Mouse (Mus musculus): ENCODE measurements around the gene Lpar1. TPM values are rescaled to one million over a fixed set of nuclear protein-coding genes. Genes with fewer than 3 reads are reported as not detected.

Gene Lpar1
- polyA plus RNA-seq, 1 experiment from 2014 or later, result 15.9 TPM

DNA sequence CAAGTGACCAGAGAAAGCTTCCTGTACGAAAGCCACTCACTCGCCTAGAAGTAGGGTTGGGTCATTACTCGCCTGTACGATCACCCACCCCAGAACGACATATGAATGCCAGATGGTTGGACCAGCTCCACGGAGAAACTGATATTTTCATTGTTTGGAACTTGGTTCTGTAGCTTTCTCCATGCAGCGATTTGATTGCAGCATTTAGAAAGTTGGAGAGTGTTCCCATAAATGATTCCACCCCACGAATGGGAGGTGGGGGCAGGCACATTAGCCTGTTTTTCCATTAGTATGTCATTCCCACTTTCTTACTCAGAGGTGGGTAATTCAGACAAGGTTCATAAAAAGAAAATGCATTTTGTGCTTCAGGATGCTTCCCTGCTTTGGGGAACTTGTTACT is 14.8 kb upstream of the Lpar1 start:
- Histone ChIP-seq H3K27ac (replicated peaks) (no peak overlapping the region), H3K27me3 (replicated peaks) (no peaks in the 10 kb centered on the region), H3K9me3 (replicated peaks) (no peaks in the 10 kb centered on the region), H3K36me3 (no peaks in the 10 kb centered on the region), H3K4me3 (replicated peaks) (no peak overlapping the region), H3K9ac (replicated peaks) (no peak overlapping the region), H3K4me2 (no peak overlapping the region), H3K4me1 (no peaks in the 10 kb centered on the region)
- ATAC-seq (ENCODE audit: low FRiP score), result no peak
- WGBS, result 84% methylated on average over 8 of the region's 8 CpGs

DNA sequence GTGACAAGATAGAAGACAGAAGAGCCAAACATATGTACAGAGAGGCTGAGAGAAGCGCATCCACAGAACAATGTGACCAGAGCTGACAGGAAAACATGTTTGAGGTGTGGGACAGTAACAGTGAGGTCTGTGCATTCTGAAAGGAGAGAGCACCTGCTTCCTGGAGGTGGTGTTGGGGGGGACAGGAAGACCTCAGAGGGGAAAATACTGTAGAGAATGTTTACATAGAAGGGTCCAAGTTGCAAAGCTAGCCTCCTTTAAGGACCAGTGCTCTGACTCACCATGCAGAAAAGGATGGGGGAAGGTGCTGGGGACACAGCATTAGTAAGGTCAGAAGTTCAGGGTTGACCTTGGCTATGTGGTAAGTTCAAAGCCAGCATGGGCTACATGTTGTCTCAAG is 9.1 kb upstream of the Lpar1 start:
- H3K27me3 ChIP-seq (replicated peaks), result no peaks in the 10 kb centered on the region
- H3K9ac ChIP-seq (replicated peaks), result no peak overlapping the region
- no peak overlapping the region for H3K27ac ChIP-seq (replicated peaks)
- H3K4me1 ChIP-seq, result no peaks in the 10 kb centered on the region
- H3K9me3 ChIP-seq (replicated peaks), result no peaks in the 10 kb centered on the region
- 91% methylated on average over 1 of the region's 1 CpGs for WGBS
- no peak overlapping the region for H3K4me3 ChIP-seq (replicated peaks)
- no peaks in the 10 kb centered on the region for H3K36me3 ChIP-seq
- no peak for ATAC-seq (ENCODE audit: low FRiP score)
- no peak overlapping the region for H3K4me2 ChIP-seq

GRCm38 (mm10) chr4:58557001-58557400 is 3.3 kb upstream of the Lpar1 start:
- Histone ChIP-seq H3K27me3 (replicated peaks) (peaks cover 9% of the 10 kb centered on the region), H3K4me1 (peaks cover 20% of the 10 kb centered on the region), H3K9ac (replicated peaks) (no peak overlapping the region), H3K4me3 (replicated peaks) (no peak overlapping the region), H3K36me3 (no peaks in the 10 kb centered on the region), H3K9me3 (replicated peaks) (no peaks in the 10 kb centered on the region), H3K4me2 (no peak overlapping the region), H3K27ac (replicated peaks) (no peak overlapping the region)
- ATAC-seq (ENCODE audit: low FRiP score), result no peak
- WGBS, result 90% methylated on average over 3 of the region's 3 CpGs

DNA sequence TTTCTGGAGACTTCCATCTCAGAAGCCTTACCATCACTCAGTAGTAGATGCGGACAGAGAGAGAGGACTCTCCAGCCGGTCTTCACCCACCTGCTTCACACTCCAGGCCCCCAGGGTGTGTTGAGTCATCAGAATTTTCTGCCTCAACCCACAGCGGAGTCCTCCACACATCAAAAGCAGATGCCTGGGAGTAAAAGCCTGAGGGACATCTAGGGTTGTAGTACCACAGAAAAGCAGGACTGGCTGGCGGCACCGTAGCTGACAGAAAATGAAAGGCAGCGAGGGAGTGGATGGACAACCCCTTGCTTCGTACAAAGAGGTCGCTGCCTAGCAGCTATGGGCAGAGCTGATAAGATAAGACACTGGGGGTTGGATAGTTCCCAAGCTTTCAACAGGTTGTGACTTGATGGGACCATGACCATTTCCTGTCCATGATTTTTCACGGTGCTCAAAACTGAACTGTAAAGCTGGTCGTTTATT is 701 bp upstream of the Lpar1 start:
- ATAC-seq (ENCODE audit: low FRiP score), result no peak

GRCm38 (mm10) chr4:58552731-58553630 is 717 bp downstream of the Lpar1 start:
- peaks cover 20% of the 10 kb centered on the region for H3K4me1 ChIP-seq
- ATAC-seq (ENCODE audit: low FRiP score), result peak; percentile 94
- under 1% methylated on average over 71 of the region's 71 CpGs for WGBS
- H3K27ac ChIP-seq (replicated peaks), result peak overlapping the region; percentile 61
- H3K36me3 ChIP-seq, result no peaks in the 10 kb centered on the region
- H3K27me3 ChIP-seq (replicated peaks), result peaks cover 16% of the 10 kb centered on the region
- H3K9ac ChIP-seq (replicated peaks), result peak overlapping the region; percentile 63
- H3K4me3 ChIP-seq (replicated peaks), result peak overlapping the region; percentile 75
- peak overlapping the region; percentile 99 for H3K4me2 ChIP-seq
- no peaks in the 10 kb centered on the region for H3K9me3 ChIP-seq (replicated peaks)

More for the DNA sequence above, 701 bp upstream of the Lpar1 start:
- Histone ChIP-seq H3K36me3 (no peaks in the 10 kb centered on the region), H3K4me3 (replicated peaks) (no peak overlapping the region), H3K4me1 (peaks cover 20% of the 10 kb centered on the region), H3K4me2 (peak overlapping the region; percentile 99), H3K9ac (replicated peaks) (no peak overlapping the region), H3K27me3 (replicated peaks) (peaks cover 16% of the 10 kb centered on the region), H3K27ac (replicated peaks) (no peak overlapping the region), H3K9me3 (replicated peaks) (no peaks in the 10 kb centered on the region)
- 39% methylated on average over 10 of the region's 10 CpGs for WGBS

GRCm38 (mm10) chr4:58552229-58552628 is 1.5 kb downstream of the Lpar1 start:
- Histone ChIP-seq H3K4me2 (peak overlapping the region; percentile 99), H3K4me3 (replicated peaks) (peak overlapping the region; percentile 75), H3K9ac (replicated peaks) (no peak overlapping the region), H3K9me3 (replicated peaks) (no peaks in the 10 kb centered on the region), H3K27me3 (replicated peaks) (peaks cover 16% of the 10 kb centered on the region), H3K4me1 (peaks cover 20% of the 10 kb centered on the region), H3K27ac (replicated peaks) (no peak overlapping the region), H3K36me3 (no peaks in the 10 kb centered on the region)
- ATAC-seq (ENCODE audit: low FRiP score), result no peak
- 6% methylated on average over 10 of the region's 10 CpGs for WGBS

GRCm38 (mm10) chr4:58551820-58552219 is 1.9 kb downstream of the Lpar1 start:
- peak overlapping the region; percentile 75 for H3K4me3 ChIP-seq (replicated peaks)

DNA sequence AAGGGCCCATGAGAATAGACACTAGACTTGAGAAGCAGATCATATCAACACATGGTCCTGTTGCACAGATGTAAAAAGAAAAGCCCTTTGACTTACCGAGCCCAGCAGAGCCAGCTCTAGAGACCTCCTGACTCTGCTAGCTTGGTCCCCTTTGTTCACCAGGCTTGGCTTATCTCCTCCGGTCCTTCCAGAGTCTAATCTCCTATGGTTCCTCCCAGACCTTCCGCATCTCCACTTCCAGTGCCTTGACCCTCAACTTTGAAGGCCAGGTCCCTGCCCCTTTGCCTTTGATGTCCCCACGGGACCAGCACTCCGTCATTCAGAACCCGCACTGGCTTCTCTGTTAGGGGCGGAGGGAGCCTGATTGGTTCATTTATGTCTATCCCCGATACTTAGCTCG is 6.0 kb downstream of the Lpar1 start:
- H3K9ac ChIP-seq (replicated peaks), result no peak overlapping the region
- peaks cover 13% of the 10 kb centered on the region for H3K27me3 ChIP-seq (replicated peaks)
- H3K36me3 ChIP-seq, result no peaks in the 10 kb centered on the region
- no peaks in the 10 kb centered on the region for H3K9me3 ChIP-seq (replicated peaks)
- no peak overlapping the region for H3K27ac ChIP-seq (replicated peaks)
- peaks cover 10% of the 10 kb centered on the region for H3K4me1 ChIP-seq
- no peak for ATAC-seq (ENCODE audit: low FRiP score)
- no peak overlapping the region for H3K4me3 ChIP-seq (replicated peaks)
- WGBS, result 81% methylated on average over 9 of the region's 9 CpGs
- no peak overlapping the region for H3K4me2 ChIP-seq

More at GRCm38 (mm10) chr4:58551820-58552219, 1.9 kb downstream of the Lpar1 start:
- H3K27me3 ChIP-seq (replicated peaks), result peaks cover 16% of the 10 kb centered on the region
- H3K4me1 ChIP-seq, result peaks cover 20% of the 10 kb centered on the region
- H3K27ac ChIP-seq (replicated peaks), result no peak overlapping the region
- 3% methylated on average over 4 of the region's 4 CpGs for WGBS
- no peak for ATAC-seq (ENCODE audit: low FRiP score)
- peak overlapping the region; percentile 99 for H3K4me2 ChIP-seq
- H3K9me3 ChIP-seq (replicated peaks), result no peaks in the 10 kb centered on the region
- H3K9ac ChIP-seq (replicated peaks), result no peak overlapping the region
- no peaks in the 10 kb centered on the region for H3K36me3 ChIP-seq

- no peak overlapping the region for H3K27ac ChIP-seq (replicated peaks)
Observed at GRCm38 (mm10) chr4:58547273-58547565, 6.5 kb downstream of the Lpar1 start.

DNA sequence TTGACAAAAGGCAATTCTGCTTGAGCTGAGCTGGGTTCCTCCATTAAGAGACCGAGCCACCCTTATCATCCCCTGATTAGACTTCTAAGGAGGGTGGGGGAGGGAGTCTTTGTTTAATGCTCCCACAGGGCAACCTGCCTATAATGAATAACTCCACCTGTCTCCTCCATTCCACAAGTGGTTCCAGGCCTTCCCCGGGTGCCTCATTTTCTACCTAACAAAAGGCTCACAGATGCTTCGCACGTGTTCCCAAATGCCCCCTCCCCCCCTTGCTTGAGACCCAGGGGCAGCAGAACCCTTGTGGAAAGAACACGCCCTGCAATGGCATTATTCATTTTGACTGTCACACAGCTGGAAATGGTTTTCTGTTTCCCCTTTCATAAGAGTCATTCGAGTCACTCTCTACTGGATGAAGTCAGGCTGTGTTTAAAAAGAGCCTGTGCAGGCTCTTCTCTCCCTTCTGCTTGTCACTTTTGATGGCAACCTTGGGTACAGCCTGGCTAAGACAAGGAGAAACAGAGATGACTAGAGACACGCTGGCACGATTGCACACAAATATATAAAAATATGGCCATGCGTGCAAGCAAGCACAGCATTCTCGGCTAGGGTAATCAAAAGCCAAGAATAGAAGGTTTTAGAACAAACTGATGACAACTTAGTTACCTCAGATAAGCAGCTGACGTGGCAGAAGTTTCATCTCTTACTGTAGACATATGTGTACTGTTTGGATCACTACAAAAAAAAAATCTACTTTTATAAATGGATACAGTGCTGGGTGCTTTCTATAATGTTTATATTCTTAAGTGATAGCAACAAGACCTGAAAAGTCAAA is 7.0 kb downstream of the Lpar1 start:
- no peak overlapping the region for H3K9ac ChIP-seq (replicated peaks)
- H3K36me3 ChIP-seq, result no peaks in the 10 kb centered on the region
- peaks cover 4% of the 10 kb centered on the region for H3K4me1 ChIP-seq
- H3K9me3 ChIP-seq (replicated peaks), result no peaks in the 10 kb centered on the region
- no peak overlapping the region for H3K4me3 ChIP-seq (replicated peaks)
- no peak overlapping the region for H3K27ac ChIP-seq (replicated peaks)
- ATAC-seq (ENCODE audit: low FRiP score), result no peak
- WGBS, result 44% methylated on average over 11 of the region's 11 CpGs
- no peak overlapping the region for H3K4me2 ChIP-seq
- peaks cover 4% of the 10 kb centered on the region; the same call in 1 of the 2 replicates for H3K27me3 ChIP-seq (replicated peaks)

More at GRCm38 (mm10) chr4:58547273-58547565, 6.5 kb downstream of the Lpar1 start:
- 81% methylated on average over 4 of the region's 4 CpGs for WGBS
- Histone ChIP-seq H3K27me3 (replicated peaks) (peaks cover 9% of the 10 kb centered on the region; the same call in 1 of the 2 replicates), H3K36me3 (no peaks in the 10 kb centered on the region), H3K4me1 (peaks cover 5% of the 10 kb centered on the region), H3K4me2 (no peak overlapping the region), H3K9me3 (replicated peaks) (no peaks in the 10 kb centered on the region), H3K4me3 (replicated peaks) (no peak overlapping the region), H3K9ac (replicated peaks) (no peak overlapping the region)
- no peak for ATAC-seq (ENCODE audit: low FRiP score)

GRCm38 (mm10) chr4:58545888-58546432 is 7.7 kb downstream of the Lpar1 start:
- WGBS, result 51% methylated on average over 9 of the region's 9 CpGs
- H3K4me1 ChIP-seq, result peaks cover 4% of the 10 kb centered on the region
- H3K27me3 ChIP-seq (replicated peaks), result no peaks in the 10 kb centered on the region
- no peak overlapping the region for H3K4me2 ChIP-seq
- no peak for ATAC-seq (ENCODE audit: low FRiP score)
- no peaks in the 10 kb centered on the region for H3K9me3 ChIP-seq (replicated peaks)
- no peaks in the 10 kb centered on the region for H3K36me3 ChIP-seq
- H3K4me3 ChIP-seq (replicated peaks), result no peak overlapping the region
- no peak overlapping the region for H3K9ac ChIP-seq (replicated peaks)
- H3K27ac ChIP-seq (replicated peaks), result no peak overlapping the region
